Mouse (Mus musculus) heart, embryonic 15.5 days (tissue): ENCODE data around the gene Ephx4. TPM values are rescaled to one million over a fixed set of nuclear protein-coding genes. Genes with fewer than 3 reads are reported as not detected.

Experiments used
- ATAC-seq: fragments of 200-750 bp; cut with Nextera tagmentation; replicated peaks from 2 replicates; pipeline ENCODE4 v1.8.0; 2017; ENCODE audit warnings: low read depth, moderate TSS enrichment; ENCODE audit not compliant: insufficient number of reproducible peaks, insufficient read depth, low FRiP score
- H3K27ac ChIP-seq: fragments of 300-500 bp; sonication (generic); 2 replicates; pipeline ENCODE4 v1.5.1; 2015; ENCODE audit warnings: mild to moderate bottlenecking, inconsistent platforms
- H3K27me3 ChIP-seq: fragments of 300-500 bp; sonication (generic); 2 replicates; pipeline ENCODE4 v1.6.1; 2015; ENCODE audit warnings: inconsistent platforms
- H3K36me3 ChIP-seq: fragments of 300-500 bp; sonication (generic); 2 replicates; pipeline ENCODE4 v1.6.1; 2015; ENCODE audit warnings: mild to moderate bottlenecking, inconsistent platforms
- H3K4me1 ChIP-seq: fragments of 300-500 bp; sonication (generic); replicated peaks from 2 replicates; pipeline ENCODE4 v1.6.1; 2015; ENCODE audit warnings: inconsistent platforms
- H3K4me2 ChIP-seq: fragments of 300-500 bp; sonication (generic); 2 replicates; pipeline ENCODE4 v1.6.1; 2015; ENCODE audit warnings: inconsistent platforms, mild to moderate bottlenecking, moderate library complexity
- H3K4me3 ChIP-seq: fragments of 300-500 bp; sonication (generic); 2 replicates; pipeline ENCODE4 v1.5.1; 2015; ENCODE audit warnings: mild to moderate bottlenecking, inconsistent platforms
- H3K9ac ChIP-seq: fragments of 300-500 bp; sonication (generic); 2 replicates; pipeline ENCODE4 v1.6.1; 2015; ENCODE audit warnings: mild to moderate bottlenecking, inconsistent platforms
- H3K9me3 ChIP-seq: fragments of 300-500 bp; sonication (generic); replicated peaks from 2 replicates; pipeline ENCODE4 v1.6.1; 2016; ENCODE audit warnings: inconsistent platforms
- WGBS: fragments of 180-500 bp; shearing (Covaris S2); methylation state at CpG from one replicate; pipeline ENCODE4 v1.1.7; 2015; ENCODE audit warnings: mixed read lengths; 5-methylcytosine and 5-hydroxymethylcytosine counted together
- polyA plus RNA-seq: library from polyadenylated mRNA; unstranded; fragments of >200 nt; fragmentation: Nextera tagmentation; extraction: Ambion mirVana; gene quantifications from 2 replicates; pipeline ENCODE4 v1.2.1, GENCODE M21; 2015

The Ephx4 gene
- polyA plus RNA-seq, 1 experiment from 2014 or later, result 1.0 TPM

GRCm38 (mm10) chr5:107394437-107394836 is 8.1 kb upstream of the Ephx4 start:
- Histone ChIP-seq H3K4me2 (no peak overlapping the region), H3K27ac (no peak overlapping the region), H3K4me1 (no peaks in the 10 kb centered on the region), H3K9me3 (no peaks in the 10 kb centered on the region), H3K27me3 (no peaks in the 10 kb centered on the region), H3K36me3 (no peaks in the 10 kb centered on the region), H3K9ac (no peak overlapping the region), H3K4me3 (no peak overlapping the region)
- ATAC-seq, result no peak
- WGBS, result 55% methylated on average over 2 of the region's 2 CpGs

DNA sequence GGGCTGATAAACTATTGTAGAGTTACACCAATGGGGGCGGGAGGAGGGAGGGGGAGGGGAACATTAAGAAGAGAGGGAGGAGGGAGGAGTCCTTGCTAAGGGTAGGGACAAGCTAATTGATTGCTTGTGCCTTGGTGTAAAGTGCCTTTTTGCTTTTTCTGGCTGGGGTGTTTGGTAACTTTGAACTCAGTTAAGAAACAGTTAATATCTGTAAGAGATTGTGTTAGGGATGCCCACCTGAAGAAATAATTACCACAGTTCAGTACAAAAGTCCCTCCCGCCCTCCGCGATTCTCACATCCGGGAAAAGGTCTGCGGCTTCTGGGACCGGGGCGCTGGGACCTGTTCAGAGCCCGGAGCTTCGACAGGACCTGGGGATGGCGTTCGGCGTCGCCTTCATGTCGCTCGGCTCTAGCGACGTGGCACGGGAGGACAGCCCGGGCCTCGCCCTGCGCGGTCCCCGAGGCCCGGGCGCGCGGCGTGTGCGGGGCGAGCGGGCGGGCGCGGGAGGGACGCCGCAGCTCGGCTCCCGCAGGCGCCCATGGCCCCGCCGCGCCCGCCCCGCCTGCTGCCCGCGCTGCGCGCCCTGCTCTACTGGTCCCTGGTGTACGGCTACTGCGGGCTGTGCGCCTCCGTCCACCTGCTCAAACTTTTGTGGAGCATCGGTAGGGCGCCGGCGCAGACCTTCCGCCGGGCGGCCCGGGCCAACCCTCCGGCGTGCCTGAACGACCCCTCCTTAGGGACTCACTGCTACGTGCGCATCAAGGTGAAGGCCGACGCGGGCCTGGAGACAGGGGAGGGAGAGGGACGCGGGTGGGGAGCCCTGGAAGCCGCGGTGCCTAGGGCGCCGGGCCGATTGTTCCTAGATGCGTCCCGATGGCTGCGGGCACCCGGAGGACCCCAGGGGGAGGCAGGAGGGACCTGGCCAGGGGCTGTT is 743 bp downstream of the Ephx4 start:
- ATAC-seq, result peak; percentile 69
- H3K4me3 ChIP-seq, result peak overlapping the region; percentile 56
- H3K27me3 ChIP-seq, result peaks cover 22% of the 10 kb centered on the region
- H3K9me3 ChIP-seq, result no peaks in the 10 kb centered on the region
- peak overlapping the region; percentile 53 for H3K9ac ChIP-seq
- peak overlapping the region; percentile 99 for H3K4me2 ChIP-seq
- WGBS, result under 1% methylated on average over 79 of the region's 80 CpGs
- H3K27ac ChIP-seq, result no peak overlapping the region
- H3K4me1 ChIP-seq, result peaks cover 8% of the 10 kb centered on the region; the same call in 1 of the 2 replicates
- no peaks in the 10 kb centered on the region for H3K36me3 ChIP-seq

- H3K27me3 ChIP-seq, result peaks cover 22% of the 10 kb centered on the region
- H3K4me1 ChIP-seq, result peaks cover 8% of the 10 kb centered on the region; the same call in 1 of the 2 replicates
- ATAC-seq, result no peak
- no peaks in the 10 kb centered on the region for H3K9me3 ChIP-seq
- H3K4me3 ChIP-seq, result peak overlapping the region; percentile 56
- 28% methylated on average over 12 of the region's 12 CpGs for WGBS
- H3K36me3 ChIP-seq, result no peaks in the 10 kb centered on the region
- peak overlapping the region; percentile 99 for H3K4me2 ChIP-seq
- no peak overlapping the region for H3K27ac ChIP-seq
- H3K9ac ChIP-seq, result peak overlapping the region; percentile 53
These were observed 1.6 kb downstream of the Ephx4 start for GRCm38 (mm10) chr5:107403947-107404684.

DNA sequence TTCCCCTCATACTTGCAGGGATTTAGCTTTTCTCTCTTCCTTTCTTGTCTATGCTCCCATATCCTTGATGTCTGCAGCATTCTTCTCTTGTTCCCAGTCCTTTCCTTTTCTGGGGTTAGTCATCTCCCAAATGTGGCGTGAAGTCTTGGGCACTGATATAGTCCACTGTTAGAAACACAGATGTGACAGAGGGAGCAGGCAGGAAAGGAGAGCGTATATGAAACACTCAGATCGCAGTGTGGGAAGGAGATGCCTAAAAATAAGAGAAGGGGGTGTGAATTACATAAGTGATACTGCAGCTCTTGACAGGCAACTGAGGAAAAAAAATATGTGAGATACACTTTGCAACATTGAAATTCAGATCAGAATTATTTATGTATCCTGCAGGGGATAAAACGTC is 2.8 kb downstream of the Ephx4 start:
- H3K4me1 ChIP-seq, result peaks cover 8% of the 10 kb centered on the region; the same call in 1 of the 2 replicates
- no peak overlapping the region for H3K9ac ChIP-seq
- no peaks in the 10 kb centered on the region for H3K36me3 ChIP-seq
- no peak overlapping the region for H3K27ac ChIP-seq
- no peak overlapping the region for H3K4me2 ChIP-seq
- WGBS, result 65% methylated on average over 4 of the region's 4 CpGs
- no peak for ATAC-seq
- no peaks in the 10 kb centered on the region for H3K9me3 ChIP-seq
- H3K27me3 ChIP-seq, result peaks cover 22% of the 10 kb centered on the region
- H3K4me3 ChIP-seq, result no peak overlapping the region

DNA sequence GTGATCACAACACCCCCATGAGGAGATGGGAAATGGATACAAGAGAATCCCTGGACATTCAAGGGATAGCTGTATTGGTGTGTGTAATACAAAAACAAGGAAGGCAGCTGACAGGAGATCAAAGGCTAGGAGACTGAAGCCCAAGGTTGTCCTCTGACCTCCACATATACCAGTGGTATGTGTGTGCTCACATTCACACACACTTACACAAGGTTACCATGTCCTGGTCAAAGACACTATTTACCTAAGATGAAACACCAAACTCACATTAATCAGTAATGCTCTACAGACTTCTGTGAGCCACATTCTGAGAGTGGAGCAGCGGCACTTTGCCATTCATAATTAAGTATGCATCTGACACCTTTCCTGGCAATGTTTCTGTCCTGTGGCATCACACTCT is 7.8 kb downstream of the Ephx4 start:
- H3K4me3 ChIP-seq, result no peak overlapping the region
- ATAC-seq, result no peak
- H3K4me2 ChIP-seq, result no peak overlapping the region
- no peak overlapping the region for H3K9ac ChIP-seq
- no peaks in the 10 kb centered on the region for H3K4me1 ChIP-seq
- 0 out of 2 replicates have a peak, but pooled peaks cover under 1% of the 10 kb centered on the region for H3K27me3 ChIP-seq
- no peaks in the 10 kb centered on the region for H3K36me3 ChIP-seq
- WGBS, result 92% methylated on average over 1 of the region's 1 CpGs
- no peaks in the 10 kb centered on the region for H3K9me3 ChIP-seq
- no peak overlapping the region for H3K27ac ChIP-seq

- WGBS, result 58% methylated on average over 4 of the region's 4 CpGs
- no peaks in the 10 kb centered on the region for H3K4me1 ChIP-seq
- ATAC-seq, result no peak
- no peak overlapping the region for H3K4me2 ChIP-seq
- no peaks in the 10 kb centered on the region for H3K36me3 ChIP-seq
- no peak overlapping the region for H3K27ac ChIP-seq
- H3K27me3 ChIP-seq, result no peaks in the 10 kb centered on the region
- H3K9me3 ChIP-seq, result no peaks in the 10 kb centered on the region
- H3K9ac ChIP-seq, result no peak overlapping the region
- H3K4me3 ChIP-seq, result no peak overlapping the region
These were observed 8.8 kb downstream of the Ephx4 start for GRCm38 (mm10) chr5:107411326-107411725.

- H3K27ac ChIP-seq, result no peak overlapping the region
- no peaks in the 10 kb centered on the region for H3K36me3 ChIP-seq
- no peaks in the 10 kb centered on the region for H3K27me3 ChIP-seq
- no peaks in the 10 kb centered on the region for H3K4me1 ChIP-seq
- no peak overlapping the region for H3K4me2 ChIP-seq
- no peak overlapping the region for H3K9ac ChIP-seq
- 78% methylated on average over 2 of the region's 2 CpGs for WGBS
- H3K9me3 ChIP-seq, result no peaks in the 10 kb centered on the region
- no peak overlapping the region for H3K4me3 ChIP-seq
- ATAC-seq, result no peak
These were observed 9.7 kb downstream of the Ephx4 start for GRCm38 (mm10) chr5:107412285-107412684.

GRCm38 (mm10) chr5:107415098-107415497 is 12.6 kb downstream of the Ephx4 start:
- Histone ChIP-seq H3K4me3 (no peak overlapping the region), H3K4me1 (no peaks in the 10 kb centered on the region), H3K9ac (no peak overlapping the region), H3K36me3 (no peaks in the 10 kb centered on the region), H3K9me3 (no peaks in the 10 kb centered on the region), H3K4me2 (no peak overlapping the region), H3K27me3 (no peaks in the 10 kb centered on the region), H3K27ac (no peak overlapping the region)
- ATAC-seq, result no peak
- 77% methylated on average over 2 of the region's 2 CpGs for WGBS

DNA sequence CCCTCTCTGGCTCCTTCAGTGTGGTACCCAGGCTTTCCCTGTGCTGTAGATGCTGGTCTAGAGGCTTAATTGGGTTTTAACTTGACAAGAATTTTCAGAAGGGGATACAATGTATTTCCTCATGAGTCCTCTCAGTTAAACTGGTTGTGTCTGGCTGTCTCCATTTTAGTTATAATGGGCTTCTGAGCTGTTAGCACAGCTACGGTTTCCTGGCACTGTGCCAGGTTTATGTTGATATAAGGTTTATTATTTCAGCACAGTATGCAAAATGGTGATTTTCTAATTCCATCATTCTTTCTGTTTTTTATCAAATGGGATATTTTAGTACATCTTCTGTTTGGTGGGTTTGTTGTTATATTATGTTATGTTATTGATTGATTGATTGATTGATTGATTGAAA is 19.1 kb downstream of the Ephx4 start:
- no peaks in the 10 kb centered on the region for H3K9me3 ChIP-seq
- H3K27ac ChIP-seq, result no peak overlapping the region
- no peaks in the 10 kb centered on the region for H3K36me3 ChIP-seq
- no peaks in the 10 kb centered on the region for H3K4me1 ChIP-seq
- WGBS, result 25% methylated on average over 1 of the region's 1 CpGs
- no peak overlapping the region for H3K4me2 ChIP-seq
- H3K4me3 ChIP-seq, result no peak overlapping the region
- no peaks in the 10 kb centered on the region for H3K27me3 ChIP-seq
- no peak overlapping the region for H3K9ac ChIP-seq
- ATAC-seq, result no peak

- no peak within 1 kb of the TSS for H3K9ac ChIP-seq
- no peak within 1 kb of the TSS for H3K4me2 ChIP-seq
- no peak within 1 kb of the TSS for H3K27ac ChIP-seq
- H3K27me3 ChIP-seq, result peaks cover 7% of the 10 kb centered on the region; the same call in 1 of the 2 replicates
- WGBS, result 77% methylated on average over 3 of the region's 3 CpGs
- no peaks in the 10 kb centered on the region for H3K4me1 ChIP-seq
- no peak for ATAC-seq
- H3K36me3 ChIP-seq, result no peaks in the 10 kb centered on the region
- H3K4me3 ChIP-seq, result no peak within 1 kb of the TSS
- H3K9me3 ChIP-seq, result no peaks in the 10 kb centered on the region
These were observed 28.7 kb downstream of the Ephx4 start, which contains the start of gene Lpcat2b for GRCm38 (mm10) chr5:107431249-107431648. Gene Lpcat2b, plus strand, starts transcription at chr5:107431549.

DNA sequence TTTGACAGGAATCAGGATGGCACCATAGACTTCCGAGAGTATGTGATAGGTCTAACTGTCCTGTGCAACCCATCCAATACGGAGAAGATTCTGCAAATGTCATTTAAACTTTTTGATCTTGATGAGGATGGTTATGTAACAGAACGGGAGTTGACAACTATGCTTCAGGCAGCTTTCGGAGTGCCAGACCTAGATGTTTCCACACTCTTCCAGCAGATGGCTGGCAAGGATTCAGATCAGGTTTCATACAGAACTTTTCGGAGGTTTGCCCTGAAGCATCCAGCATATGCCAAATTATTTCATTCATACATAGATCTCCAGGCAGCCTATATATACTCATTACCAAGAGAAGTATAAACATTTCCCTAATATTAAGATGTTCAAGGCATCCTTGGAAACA is 31.5 kb downstream of the Ephx4 start:
- Histone ChIP-seq H3K27ac (no peak overlapping the region), H3K4me2 (no peak overlapping the region), H3K4me1 (peaks cover 8% of the 10 kb centered on the region), H3K9ac (no peak overlapping the region), H3K27me3 (peaks cover 7% of the 10 kb centered on the region; the same call in 1 of the 2 replicates), H3K4me3 (no peak overlapping the region), H3K9me3 (no peaks in the 10 kb centered on the region), H3K36me3 (no peaks in the 10 kb centered on the region)
- 68% methylated on average over 5 of the region's 5 CpGs for WGBS
- ATAC-seq, result no peak
